Mouse (Mus musculus): ENCODE results near the gene Tprn. TPM values are rescaled to one million over a fixed set of nuclear protein-coding genes. Genes with fewer than 3 reads are reported as not detected.

Tprn gene
- polyA plus RNA-seq, 1 experiment from 2014 or later: 9.5 TPM

DNA sequence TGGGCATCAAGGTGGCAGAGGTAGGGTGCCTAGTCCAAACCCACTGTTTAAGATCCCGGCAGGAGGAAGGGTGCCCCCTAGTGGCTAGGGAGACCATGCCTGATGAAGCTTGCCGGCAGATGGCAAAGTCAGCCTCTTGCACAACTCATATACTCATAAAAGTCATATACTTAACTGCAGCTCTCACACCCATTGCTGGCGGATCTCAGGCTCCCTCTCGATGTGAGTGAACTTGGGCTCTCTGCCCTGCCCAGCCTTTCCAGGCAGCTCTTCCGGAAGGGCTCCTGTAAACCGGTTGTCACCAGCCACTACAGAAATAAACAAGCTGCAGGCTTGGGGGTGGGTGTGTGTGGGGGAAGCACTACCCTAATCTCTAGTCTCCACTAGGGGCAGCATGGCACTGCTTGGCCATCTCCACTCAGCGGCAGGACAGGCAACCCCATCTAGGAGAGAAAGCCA is 34.0 kb upstream of the Tprn start:
- peaks cover 49% of the 10 kb centered on the region for H3K4me1 ChIP-seq (replicated peaks)
- peak overlapping the region; percentile 83 for H3K27ac ChIP-seq
- peak overlapping the region; percentile 43 for H3K4me3 ChIP-seq
- H3K27me3 ChIP-seq (ENCODE audit: insufficient read depth, poor library complexity, severe bottlenecking): peaks cover 19% of the 10 kb centered on the region; the same call in 1 of the 2 replicates
- DNase-seq (ENCODE audit: low spot score): peak; percentile 85
- H3K9me3 ChIP-seq: no peaks in the 10 kb centered on the region
- WGBS: under 1% methylated on average over 7 of the region's 7 CpGs
- H3K36me3 ChIP-seq: peaks cover 2% of the 10 kb centered on the region

DNA sequence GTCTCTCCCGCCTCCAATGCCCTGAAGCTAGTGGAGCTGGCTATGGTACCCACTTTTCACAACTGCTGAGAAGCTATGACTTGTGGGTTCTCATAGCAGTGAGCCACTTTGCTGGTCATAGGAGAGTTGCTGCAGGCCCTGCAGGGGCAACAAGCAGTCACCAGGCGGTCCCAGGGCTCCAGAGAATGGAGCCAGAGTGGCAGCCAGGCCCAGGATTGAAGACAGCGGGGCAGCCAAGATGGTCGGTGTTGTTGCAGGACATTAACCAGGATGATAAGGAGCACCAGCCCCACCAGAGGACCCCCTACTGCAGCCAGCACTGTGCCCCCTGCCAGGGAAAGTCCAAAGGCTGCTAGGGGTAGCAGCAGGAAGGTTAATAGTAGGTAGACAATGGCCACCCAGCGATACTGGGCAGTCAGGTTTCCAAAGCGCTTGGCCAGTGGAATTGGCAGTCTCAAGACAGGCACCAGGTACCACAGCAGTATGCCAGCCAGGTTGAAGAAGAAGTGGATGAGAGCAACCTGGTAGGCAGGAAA is 33.4 kb upstream of the Tprn start:
- H3K27me3 ChIP-seq (ENCODE audit: insufficient read depth, poor library complexity, severe bottlenecking): peaks cover 19% of the 10 kb centered on the region; the same call in 1 of the 2 replicates
- H3K27ac ChIP-seq: peak overlapping the region; percentile 83
- peak overlapping the region; percentile 43 for H3K4me3 ChIP-seq
- 73% methylated on average over 6 of the region's 6 CpGs for WGBS
- no peaks in the 10 kb centered on the region for H3K36me3 ChIP-seq
- DNase-seq (ENCODE audit: low spot score): no peak
- no peaks in the 10 kb centered on the region for H3K9me3 ChIP-seq
- peaks cover 45% of the 10 kb centered on the region for H3K4me1 ChIP-seq (replicated peaks)

DNA sequence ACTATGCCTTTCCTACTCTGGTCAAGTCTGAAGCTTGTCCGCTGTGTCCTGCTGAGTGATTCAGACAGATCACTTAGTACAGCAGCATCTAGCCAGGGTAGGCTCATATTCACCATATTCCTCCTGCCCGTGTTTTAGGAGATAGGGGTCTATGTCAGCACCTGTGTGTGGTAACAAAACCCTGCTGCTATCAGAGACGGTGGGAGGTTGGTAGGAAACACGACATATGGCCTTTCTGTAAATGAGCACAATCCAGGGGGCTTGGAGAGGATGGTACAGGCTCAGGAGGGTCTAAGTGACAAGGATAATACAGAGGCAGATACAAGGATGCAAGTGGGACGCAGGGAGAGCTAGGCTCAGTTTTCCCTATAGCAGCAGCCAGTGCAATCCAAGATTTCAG is 32.8 kb upstream of the Tprn start:
- Histone ChIP-seq H3K4me1 (replicated peaks) (peaks cover 45% of the 10 kb centered on the region), H3K36me3 (no peaks in the 10 kb centered on the region), H3K27me3 (ENCODE audit: insufficient read depth, poor library complexity, severe bottlenecking) (peaks cover 19% of the 10 kb centered on the region; the same call in 1 of the 2 replicates), H3K9me3 (no peaks in the 10 kb centered on the region), H3K4me3 (no peak overlapping the region), H3K27ac (0 out of 2 replicates have a peak overlapping the region, but pooled peaks have one; percentile 83)
- 88% methylated on average over 5 of the region's 5 CpGs for WGBS
- DNase-seq (ENCODE audit: low spot score): no peak

DNA sequence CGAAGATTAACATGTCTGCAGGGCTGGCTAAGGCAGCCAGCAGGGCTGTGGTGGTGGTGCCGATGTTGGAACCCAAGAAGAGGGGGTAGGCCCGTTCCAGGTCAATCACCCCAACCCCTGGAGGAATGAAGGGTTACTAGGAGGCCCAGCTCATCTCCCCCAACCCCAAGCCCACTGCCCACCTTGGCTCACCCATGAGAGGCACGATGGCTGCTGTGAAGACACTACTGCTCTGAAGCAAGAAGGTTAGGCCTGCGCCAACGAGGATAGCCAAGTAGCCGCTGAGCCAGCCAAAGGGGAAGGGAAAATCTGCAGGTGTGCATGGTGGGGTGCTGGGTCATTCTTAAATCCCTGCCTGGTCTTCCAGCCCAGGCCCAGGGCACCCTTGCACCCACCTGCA is 31.8 kb upstream of the Tprn start:
- no peak for DNase-seq (ENCODE audit: low spot score)
- WGBS: 93% methylated on average over 7 of the region's 7 CpGs
- Histone ChIP-seq H3K27me3 (ENCODE audit: insufficient read depth, poor library complexity, severe bottlenecking) (peaks cover 19% of the 10 kb centered on the region; the same call in 1 of the 2 replicates), H3K4me3 (no peak overlapping the region), H3K27ac (no peak overlapping the region), H3K36me3 (no peaks in the 10 kb centered on the region), H3K9me3 (no peaks in the 10 kb centered on the region), H3K4me1 (replicated peaks) (peaks cover 40% of the 10 kb centered on the region)

DNA sequence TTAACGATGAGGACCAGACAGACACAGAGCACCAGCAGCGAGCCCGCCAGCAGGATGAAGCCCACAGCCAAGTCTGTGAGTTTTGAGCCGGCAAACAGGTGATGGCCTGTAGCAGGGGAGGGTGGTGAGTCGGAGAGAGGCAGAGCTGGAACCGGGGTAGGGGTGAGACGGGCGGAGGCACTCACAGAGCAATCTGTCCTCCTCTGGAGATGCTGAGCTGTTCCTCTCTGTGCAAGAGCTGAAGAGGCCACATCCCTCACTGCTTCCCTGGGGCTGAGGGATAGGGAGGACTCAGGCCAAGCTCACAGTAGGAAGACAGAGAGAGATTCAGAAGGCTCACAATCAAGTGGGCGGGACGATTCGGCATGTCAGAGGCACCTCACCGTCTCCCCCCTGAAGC is 31.4 kb upstream of the Tprn start:
- DNase-seq (ENCODE audit: low spot score): no peak
- no peak overlapping the region for H3K4me3 ChIP-seq
- H3K36me3 ChIP-seq: no peaks in the 10 kb centered on the region
- H3K27me3 ChIP-seq (ENCODE audit: insufficient read depth, poor library complexity, severe bottlenecking): peaks cover 19% of the 10 kb centered on the region; the same call in 1 of the 2 replicates
- WGBS: 51% methylated on average over 12 of the region's 12 CpGs
- H3K4me1 ChIP-seq (replicated peaks): peaks cover 36% of the 10 kb centered on the region
- no peak overlapping the region for H3K27ac ChIP-seq
- H3K9me3 ChIP-seq: no peaks in the 10 kb centered on the region

DNA sequence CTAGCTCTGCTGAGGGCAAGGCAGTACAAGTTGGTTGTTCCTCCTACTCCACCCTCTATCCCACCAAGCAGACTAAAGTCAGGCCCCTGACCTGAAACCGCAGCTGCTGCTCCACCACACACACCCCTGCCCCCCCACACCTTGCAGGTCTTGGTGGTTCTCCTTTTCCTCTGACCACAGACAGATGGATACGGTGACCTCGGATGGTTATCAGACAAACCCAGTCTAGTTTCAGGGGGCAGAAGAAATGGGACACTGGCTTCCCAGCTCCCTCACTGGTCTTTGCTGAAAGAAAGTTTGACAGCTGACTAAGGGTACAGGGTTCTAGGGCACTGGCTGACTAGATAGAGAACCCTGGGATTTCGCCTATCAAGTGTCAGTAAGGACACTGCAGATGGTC is 29.0 kb upstream of the Tprn start:
- peaks cover 19% of the 10 kb centered on the region; the same call in 1 of the 2 replicates for H3K27me3 ChIP-seq (ENCODE audit: insufficient read depth, poor library complexity, severe bottlenecking)
- DNase-seq (ENCODE audit: low spot score): no peak
- WGBS: 82% methylated on average over 4 of the region's 4 CpGs
- no peak overlapping the region for H3K4me3 ChIP-seq
- H3K9me3 ChIP-seq: no peaks in the 10 kb centered on the region
- no peak overlapping the region for H3K27ac ChIP-seq
- no peaks in the 10 kb centered on the region for H3K36me3 ChIP-seq
- peaks cover 25% of the 10 kb centered on the region for H3K4me1 ChIP-seq (replicated peaks)

DNA sequence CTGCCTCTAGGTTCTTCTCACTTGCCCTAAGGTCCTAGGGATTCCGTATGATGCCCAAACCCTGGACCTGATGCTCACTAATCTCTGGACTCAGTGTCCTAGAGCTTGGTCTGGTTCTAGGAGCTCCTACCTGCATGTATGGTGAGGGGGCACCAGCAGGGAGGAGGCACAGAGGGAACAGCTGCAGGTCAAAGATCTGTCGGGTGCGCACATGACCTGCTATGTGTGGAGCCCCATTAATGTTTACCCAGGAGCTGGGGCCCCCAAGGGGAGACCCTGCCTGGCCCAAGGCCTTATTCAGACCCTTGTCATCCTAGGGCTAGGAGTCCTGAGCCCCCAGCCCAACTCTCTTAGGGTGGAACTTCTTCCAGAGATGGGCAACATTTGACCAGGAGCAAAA is 28.4 kb upstream of the Tprn start, which contains the start of gene Slc34a3:
TSS of gene Slc34a3 (minus strand) at position 315 of the 400 bp plus-strand sequence.
- WGBS: 88% methylated on average over 3 of the region's 3 CpGs
- Histone ChIP-seq H3K36me3 (no peaks in the 10 kb centered on the region), H3K27ac (no peak within 1 kb of the TSS), H3K27me3 (ENCODE audit: insufficient read depth, poor library complexity, severe bottlenecking) (peaks cover 22% of the 10 kb centered on the region; the same call in 1 of the 2 replicates), H3K4me3 (no peak within 1 kb of the TSS), H3K9me3 (no peaks in the 10 kb centered on the region), H3K4me1 (replicated peaks) (peaks cover 18% of the 10 kb centered on the region)
- no peak for DNase-seq (ENCODE audit: low spot score)

DNA sequence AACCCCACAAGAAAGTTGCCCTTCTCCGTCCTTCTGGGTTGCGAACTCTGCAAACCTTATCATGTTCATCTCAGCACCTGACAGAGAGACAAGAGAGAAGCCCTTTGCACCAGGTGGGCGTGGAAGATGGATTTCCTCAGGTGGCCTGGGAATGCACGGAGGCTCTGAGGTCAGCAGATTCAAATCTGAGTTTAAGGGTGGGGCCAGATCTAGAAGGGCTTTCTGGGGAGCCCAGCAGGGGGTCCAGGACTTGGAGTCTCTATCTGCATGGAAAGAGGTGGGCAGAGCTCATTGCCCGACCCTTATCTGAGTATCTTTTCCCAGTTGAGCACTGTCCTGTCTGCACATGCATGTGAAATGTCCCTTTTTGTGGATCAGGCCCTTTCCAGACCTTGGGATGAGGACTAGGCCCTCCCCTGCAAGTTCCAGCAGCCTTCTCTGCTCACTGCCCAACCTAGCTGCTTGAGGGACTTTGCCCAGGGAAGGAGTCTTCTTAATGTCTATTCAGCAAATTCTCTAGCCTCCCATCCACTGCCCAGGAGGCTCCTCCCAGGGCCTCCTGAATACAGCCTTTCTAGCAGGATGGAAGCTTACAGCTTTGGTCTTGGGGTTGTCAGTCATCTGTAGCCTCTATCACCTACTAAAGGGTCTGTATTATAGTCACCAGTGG is 27.7 kb upstream of the Tprn start:
- H3K9me3 ChIP-seq: no peaks in the 10 kb centered on the region
- peaks cover 29% of the 10 kb centered on the region; the same call in 1 of the 2 replicates for H3K27me3 ChIP-seq (ENCODE audit: insufficient read depth, poor library complexity, severe bottlenecking)
- H3K27ac ChIP-seq: no peak overlapping the region
- peaks cover 16% of the 10 kb centered on the region; the same call in 1 of the 2 replicates for H3K4me1 ChIP-seq (replicated peaks)
- no peaks in the 10 kb centered on the region for H3K36me3 ChIP-seq
- 77% methylated on average over 5 of the region's 5 CpGs for WGBS
- no peak for DNase-seq (ENCODE audit: low spot score)
- no peak overlapping the region for H3K4me3 ChIP-seq

DNA sequence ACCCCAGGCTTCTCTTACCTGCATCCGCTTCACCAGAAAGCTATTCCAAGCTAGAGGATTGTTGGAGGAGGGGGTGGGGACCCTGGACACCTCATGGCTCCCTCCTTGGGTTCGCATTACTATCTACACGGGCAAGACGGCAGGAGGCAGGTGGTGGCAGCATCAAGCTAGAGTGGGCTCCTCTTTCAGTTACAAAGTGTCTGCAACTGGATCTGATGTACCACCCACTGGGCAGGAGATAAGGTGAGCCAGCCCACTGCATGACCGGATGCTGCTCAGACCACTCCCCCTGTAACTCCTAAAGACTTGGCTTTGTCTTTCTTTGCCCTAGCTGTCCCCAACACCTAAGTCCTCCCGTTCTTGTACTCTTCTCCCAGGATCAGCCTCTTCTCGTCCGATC is 25.8 kb upstream of the Tprn start, which contains the start of gene Rnf224:
TSS of gene Rnf224 (minus strand) at position 174 of the 400 bp plus-strand sequence.
- peaks cover 26% of the 10 kb centered on the region for H3K27me3 ChIP-seq (ENCODE audit: insufficient read depth, poor library complexity, severe bottlenecking)
- H3K4me1 ChIP-seq (replicated peaks): peaks cover 31% of the 10 kb centered on the region
- no peak within 1 kb of the TSS for H3K27ac ChIP-seq
- 35% methylated on average over 8 of the region's 8 CpGs for WGBS
- H3K4me3 ChIP-seq: no peak within 1 kb of the TSS
- H3K36me3 ChIP-seq: no peaks in the 10 kb centered on the region
- no peak for DNase-seq (ENCODE audit: low spot score)
- no peaks in the 10 kb centered on the region for H3K9me3 ChIP-seq

DNA sequence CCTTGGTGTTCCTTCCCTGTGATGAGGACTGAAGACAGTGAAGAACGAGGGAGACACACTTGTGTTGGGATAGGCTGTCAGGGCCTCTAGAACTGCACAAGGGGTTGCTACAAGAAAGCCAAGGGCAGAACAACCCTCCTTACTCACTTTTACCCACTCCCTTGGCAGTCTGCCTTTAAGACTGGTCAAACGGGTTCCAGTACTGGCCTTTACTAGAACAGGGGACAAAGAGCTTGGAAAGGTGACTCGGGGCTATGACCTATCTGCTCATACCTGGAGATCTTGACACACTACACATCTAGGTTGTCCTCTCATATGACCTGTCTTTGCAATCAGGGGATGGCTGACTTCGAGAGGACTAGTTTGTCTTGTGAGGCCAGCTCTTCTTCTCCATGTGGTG is 24.9 kb upstream of the Tprn start:
- DNase-seq (ENCODE audit: low spot score): no peak
- H3K27ac ChIP-seq: no peak overlapping the region
- no peaks in the 10 kb centered on the region for H3K36me3 ChIP-seq
- no peak overlapping the region for H3K4me3 ChIP-seq
- WGBS: 74% methylated on average over 4 of the region's 4 CpGs
- no peaks in the 10 kb centered on the region for H3K9me3 ChIP-seq
- peaks cover 33% of the 10 kb centered on the region for H3K4me1 ChIP-seq (replicated peaks)
- H3K27me3 ChIP-seq (ENCODE audit: insufficient read depth, poor library complexity, severe bottlenecking): peaks cover 27% of the 10 kb centered on the region

DNA sequence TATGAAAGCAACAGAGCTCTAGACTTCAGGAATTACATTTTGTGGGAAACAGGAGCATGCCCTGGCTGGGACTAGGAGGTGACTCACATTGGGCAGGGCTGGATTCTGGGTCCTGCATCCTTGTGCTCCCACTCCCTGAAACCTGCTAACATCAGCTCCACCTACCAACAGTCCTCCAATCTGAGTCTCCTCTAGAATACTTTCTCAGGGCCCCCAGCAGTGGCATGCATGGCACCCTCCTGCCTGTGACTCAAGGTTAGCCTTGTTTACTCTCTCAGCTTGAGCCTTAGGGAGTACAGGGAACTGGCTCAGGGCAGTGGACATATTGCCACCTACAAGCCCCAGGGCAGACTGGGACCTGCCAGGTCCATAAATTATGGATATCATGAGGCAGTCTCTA is 24.3 kb upstream of the Tprn start:
- Histone ChIP-seq H3K4me1 (replicated peaks) (peaks cover 35% of the 10 kb centered on the region), H3K36me3 (no peaks in the 10 kb centered on the region), H3K9me3 (no peaks in the 10 kb centered on the region), H3K27me3 (ENCODE audit: insufficient read depth, poor library complexity, severe bottlenecking) (peaks cover 33% of the 10 kb centered on the region), H3K27ac (no peak overlapping the region), H3K4me3 (no peak overlapping the region)
- no peak for DNase-seq (ENCODE audit: low spot score)

DNA sequence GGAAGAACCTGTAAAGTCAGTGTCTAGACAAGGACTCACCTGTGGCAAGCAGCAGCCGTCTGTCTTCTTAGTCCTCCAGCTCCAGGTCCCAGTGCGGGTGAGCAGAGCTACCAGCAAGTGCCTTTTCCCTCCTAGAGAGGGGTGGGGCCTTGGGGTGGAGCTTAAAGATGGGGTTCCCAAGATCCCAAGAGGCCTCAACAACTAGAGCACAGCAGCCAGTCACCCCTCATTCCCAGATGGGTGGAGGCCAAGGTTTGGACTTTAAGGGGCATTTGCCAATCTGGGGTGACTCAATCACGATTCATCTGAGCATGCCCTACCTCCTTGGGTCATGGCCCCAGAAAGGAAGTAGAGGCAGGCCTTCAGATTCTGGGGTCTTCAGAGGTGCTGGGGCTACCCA is 22.7 kb upstream of the Tprn start:
- H3K27ac ChIP-seq: no peak overlapping the region
- 76% methylated on average over 3 of the region's 3 CpGs for WGBS
- DNase-seq (ENCODE audit: low spot score): no peak
- no peaks in the 10 kb centered on the region for H3K9me3 ChIP-seq
- no peak overlapping the region for H3K4me3 ChIP-seq
- peaks cover 9% of the 10 kb centered on the region for H3K36me3 ChIP-seq
- H3K27me3 ChIP-seq (ENCODE audit: insufficient read depth, poor library complexity, severe bottlenecking): peaks cover 46% of the 10 kb centered on the region
- H3K4me1 ChIP-seq (replicated peaks): peaks cover 40% of the 10 kb centered on the region

DNA sequence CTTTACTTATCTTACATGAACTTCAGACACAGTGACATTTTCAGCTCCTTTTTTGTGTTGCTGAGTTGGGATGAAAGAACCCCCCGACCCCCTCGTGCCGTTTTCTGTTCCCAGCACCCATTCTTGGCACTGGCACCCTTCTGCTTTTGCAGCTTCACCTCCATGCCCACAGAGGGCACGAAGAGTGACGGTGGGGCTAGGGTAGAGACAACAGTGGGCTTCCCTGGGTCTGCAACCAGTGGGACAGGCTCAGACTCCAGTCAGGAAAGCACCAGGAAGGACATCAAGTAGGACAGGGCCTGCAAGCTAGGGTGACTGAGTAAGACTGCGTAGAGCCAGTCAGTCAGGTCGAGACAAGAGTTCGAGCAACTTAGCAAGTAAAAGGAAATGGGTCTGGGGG is 22.1 kb upstream of the Tprn start:
- H3K4me3 ChIP-seq: peak overlapping the region; percentile 73
- DNase-seq (ENCODE audit: low spot score): no peak
- peaks cover 46% of the 10 kb centered on the region for H3K27me3 ChIP-seq (ENCODE audit: insufficient read depth, poor library complexity, severe bottlenecking)
- H3K4me1 ChIP-seq (replicated peaks): peaks cover 40% of the 10 kb centered on the region
- H3K9me3 ChIP-seq: no peaks in the 10 kb centered on the region
- WGBS: 49% methylated on average over 8 of the region's 8 CpGs
- H3K36me3 ChIP-seq: peaks cover 15% of the 10 kb centered on the region
- peak overlapping the region; percentile 87 for H3K27ac ChIP-seq

Data from hindbrain, embryonic 10.5 days (tissue).